Mouse (Mus musculus): ENCODE measurements around the gene Stub1.

DNA sequence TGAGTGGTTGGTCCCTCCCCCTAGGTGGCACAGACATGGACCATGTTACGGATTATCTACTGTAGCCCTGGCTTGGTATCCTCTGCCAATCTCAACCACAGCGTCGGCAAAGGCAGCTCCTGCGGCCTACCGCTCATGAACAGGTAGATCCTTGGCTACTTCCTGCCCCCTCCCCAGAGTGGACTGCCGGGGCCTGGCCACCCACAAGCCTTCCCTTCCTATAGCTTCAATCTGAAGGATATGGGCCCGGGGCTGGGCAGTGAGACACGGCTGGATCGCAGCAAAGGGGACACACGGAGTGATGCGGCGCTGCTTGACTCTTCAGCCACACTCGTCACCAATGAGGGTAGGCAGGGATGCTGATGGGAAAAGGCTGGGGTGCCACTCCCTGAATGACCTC lies 6.2 kb downstream of the Stub1 start:
- TF ChIP-seq POLR2A (IDR thresholded peaks at IDR 0.05; ENCODE audit: control insufficient read depth, extremely low read depth, insufficient read depth, low read length, poor library complexity), result no peak
- no peak for TF ChIP-seq CTCF (IDR thresholded peaks at IDR 0.05; ENCODE audit: borderline replicate concordance, control insufficient read depth, extremely low read depth, insufficient read depth, low read length, poor library complexity)

Data from thymus, adult 2 months (tissue).